In the genomic region with DNA sequence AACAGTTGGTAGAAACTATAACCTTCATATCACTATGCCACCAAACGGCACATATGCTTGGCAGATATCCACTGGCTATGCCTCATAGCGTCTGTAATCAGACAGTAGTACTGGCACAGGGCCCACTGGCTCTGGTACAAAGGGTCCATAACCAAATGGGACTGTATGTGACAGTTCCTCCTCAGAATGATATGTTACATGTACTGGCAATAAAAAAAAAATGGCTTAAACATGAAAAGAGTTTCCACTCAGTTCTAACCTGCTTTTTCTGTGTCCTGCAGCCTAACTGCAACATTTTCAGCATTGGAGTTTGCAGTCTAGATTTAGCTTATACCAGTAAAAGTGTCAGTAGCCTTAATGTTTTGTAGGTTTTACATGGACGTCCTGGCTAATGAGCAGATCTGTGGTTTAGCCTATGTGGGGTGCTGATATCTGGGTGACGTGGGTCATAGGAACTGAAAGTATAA, we compare ENCODE assay signal across 10 mouse cellular contexts. TPM values are rescaled to one million over a fixed set of nuclear protein-coding genes. Genes with fewer than 3 reads are reported as not detected.
DNase-seq lines count a peak whose midpoint lies in the region; ATAC-seq and TF ChIP-seq lines count a peak whose summit lies in the region.
"Had no signal": no experiment of that assay in that cellular context is flagged by ENCODE, and none has a peak within 500 bp of the region (broad histone marks: within the 10 kb centered on the region; RNA-seq: fewer than 3 reads in every experiment).

No protein-coding gene starts in this region.

- H3K4me3 ChIP-seq in cerebellum, adult 2 months (replicated peaks; ENCODE audit: insufficient read depth, low read depth, low read length), result no peak overlapping the region
- H3K4me3 ChIP-seq: limb, embryonic 12.5 days had no signal

- DNase-seq in cerebellum, postnatal 14 days, result peak; percentile 70 to 79
- DNase-seq in cerebellum, adult 2 months, result no peak
- DNase-seq in layer of hippocampus, adult 11-12 months (ENCODE audit: low spot score), result peak; percentile 36
- no peak for DNase-seq in layer of hippocampus, postnatal 25 days (ENCODE audit: extremely low spot score in 1 of 2, low spot score in 1 of 2)
- DNase-seq in layer of hippocampus, adult 9-11 months, result peak; percentile 31
- no peak for DNase-seq in gastrocnemius, postnatal 4 days (ENCODE audit: low spot score in 2 of 2)
- no peak for DNase-seq in thymus, postnatal 4 days
- DNase-seq: gastrocnemius, postnatal 25 days had no signal

- no peaks in the 10 kb centered on the region for H3K27me3 ChIP-seq in cerebellum, adult 2 months (ENCODE audit: control insufficient read depth, insufficient read depth, low read length)
- H3K27me3 ChIP-seq: limb, embryonic 12.5 days had no signal

- ATAC-seq in CD4-positive, CD25-positive, alpha-beta regulatory T cell, adult 4 months, result peak; percentile 73

- no peak overlapping the region for H3K27ac ChIP-seq in cerebellum, adult 2 months (ENCODE audit: insufficient read depth, low read length)
- H3K27ac ChIP-seq: limb, embryonic 12.5 days had no signal

- no peaks in the 10 kb centered on the region for H3K4me1 ChIP-seq in cerebellum, adult 2 months (ENCODE audit: control insufficient read depth, insufficient read depth, low read length)

- TF ChIP-seq CTCF in cerebellum, adult 2 months (IDR thresholded peaks at IDR 0.05; ENCODE audit: borderline replicate concordance, insufficient read depth, low read depth, low read length), result no peak

- no peak for TF ChIP-seq POLR2A in cerebellum, adult 2 months (IDR thresholded peaks at IDR 0.05; ENCODE audit: borderline replicate concordance, insufficient read depth, low read length)

- WGBS in cerebellum, adult 2 months, result 49% methylated on average over 4 of the region's 4 CpGs

RNA-seq across cellular contexts. Expression of a gene that starts 9.9 kb away (rescaled TPM):
- polyA plus RNA-seq in cerebellum, adult 2 months (2012; rRNA removed), result 238 and 272 TPM in 2 replicates
- 10 to 100 TPM; 86.3 to 89.3 TPM for total RNA-seq in layer of hippocampus, postnatal 25 days (2021)
- 10 to 100 TPM; 16.4 to 20.4 TPM for polyA plus RNA-seq in CD4-positive, CD25-positive, alpha-beta regulatory T cell, adult 4 months (2017; shearing (Covaris generic))
- 10 to 100 TPM; 15.1 to 16.1 TPM for total RNA-seq in gastrocnemius, postnatal 4 days (2021)
- polyA plus RNA-seq: limb, embryonic 12.5 days had no signal

Comparison
In these comparisons a context has a peak if more than half of its experiments do, and no peak if none do; other contexts are left out.
1. DNase-seq: peak in cerebellum, postnatal 14 days (2 of 2), layer of hippocampus, adult 11-12 months (single experiment) and layer of hippocampus, adult 9-11 months (single experiment); none in cerebellum, adult 2 months (0 of 2), layer of hippocampus, postnatal 25 days (0 of 2), gastrocnemius, postnatal 4 days (0 of 2) and thymus, postnatal 4 days (single experiment).
2. RNA of a gene that starts 9.9 kb away (total RNA-seq): 86.3 to 89.3 TPM in layer of hippocampus, postnatal 25 days; 15.1 to 16.1 TPM in gastrocnemius, postnatal 4 days; every median in the first group is over 4 times any median in the second.